Mouse (Mus musculus): ENCODE results near the gene Arhgap44.

GRCm38 (mm10) chr11:65090386-65090785 is 72.4 kb downstream of the Arhgap44 start:
- TF ChIP-seq TCF12 (IDR thresholded peaks at IDR 0.05; ENCODE audit: insufficient read depth, poor library complexity, severe bottlenecking) (no peak), E2F4 (IDR thresholded peaks at IDR 0.05; ENCODE audit: insufficient read depth) (no peak), MYOG (IDR thresholded peaks at IDR 0.05; ENCODE audit: control insufficient read depth in 1 of 3, insufficient read depth in 1 of 3, insufficient read length in 2 of 3, low read depth in 2 of 3) (no peak), POLR2A (IDR thresholded peaks at IDR 0.05; ENCODE audit: insufficient read length, low read depth) (no peak)

Measured in myocyte (in vitro differentiated cells).